Mouse (Mus musculus): Measurements from ENCODE around the gene Hoxb6.

Gene Hoxb6

GRCm38 (mm10) chr11:96301064-96301431, 8.8 kb downstream of the Hoxb6 start:
- no peak for DNase-seq (ENCODE audit: low spot score)

- DNase-seq (ENCODE audit: low spot score) = no peak
These were observed 9.6 kb downstream of the Hoxb6 start for GRCm38 (mm10) chr11:96301837-96302236.

GRCm38 (mm10) chr11:96302381-96303150, 10.3 kb downstream of the Hoxb6 start:
- no peak for DNase-seq (ENCODE audit: low spot score)

GRCm38 (mm10) chr11:96303151-96304099, 11.1 kb downstream of the Hoxb6 start, which contains the start of gene Hoxb5:
Hoxb5 (plus strand) TSS chr11:96303336.
- DNase-seq (ENCODE audit: low spot score) = no peak

GRCm38 (mm10) chr11:96304381-96305195, 12.3 kb downstream of the Hoxb6 start:
- no peak for DNase-seq (ENCODE audit: low spot score)

- DNase-seq (ENCODE audit: low spot score) = no peak
These were observed 13.4 kb downstream of the Hoxb6 start for GRCm38 (mm10) chr11:96305505-96306182.

GRCm38 (mm10) chr11:96306183-96306907, 14.1 kb downstream of the Hoxb6 start:
- DNase-seq (ENCODE audit: low spot score) = no peak

GRCm38 (mm10) chr11:96306908-96307269, 14.6 kb downstream of the Hoxb6 start:
- DNase-seq (ENCODE audit: low spot score) = no peak

- no peak for DNase-seq (ENCODE audit: low spot score)
These were observed 16.5 kb downstream of the Hoxb6 start for GRCm38 (mm10) chr11:96308763-96309162.

GRCm38 (mm10) chr11:96309288-96309687, 17.0 kb downstream of the Hoxb6 start:
- DNase-seq (ENCODE audit: low spot score) = no peak

GRCm38 (mm10) chr11:96310183-96310938, 18.1 kb downstream of the Hoxb6 start:
- no peak for DNase-seq (ENCODE audit: low spot score)

GRCm38 (mm10) chr11:96311097-96311496, 18.8 kb downstream of the Hoxb6 start:
- no peak for DNase-seq (ENCODE audit: low spot score)

- DNase-seq (ENCODE audit: low spot score) = no peak
These were observed 19.5 kb downstream of the Hoxb6 start for GRCm38 (mm10) chr11:96311520-96312417.

- no peak for DNase-seq (ENCODE audit: low spot score)
These were observed 20.9 kb downstream of the Hoxb6 start for GRCm38 (mm10) chr11:96313134-96313533.

GRCm38 (mm10) chr11:96313806-96314428, 21.6 kb downstream of the Hoxb6 start:
- no peak for DNase-seq (ENCODE audit: low spot score)

- DNase-seq (ENCODE audit: low spot score) = no peak
These were observed 22.5 kb downstream of the Hoxb6 start for GRCm38 (mm10) chr11:96314671-96315343.

- no peak for DNase-seq (ENCODE audit: low spot score)
These were observed 23.0 kb downstream of the Hoxb6 start for GRCm38 (mm10) chr11:96315344-96315681.
